Mouse (Mus musculus) inflammation-experienced regulatory T-cells, adult 6 months (primary cell): ENCODE data around the gene Gm21732. TPM values are rescaled to one million over a fixed set of nuclear protein-coding genes. Genes with fewer than 3 reads are reported as not detected.
"Not testable (repeated sequence)": the region's sequence is repeated elsewhere in the genome, so short reads cannot be mapped to it uniquely, and the experiment has no call there.

Experiments used
- ATAC-seq: one replicate; pipeline ENCODE4 v1.8.0; 2017
- polyA plus RNA-seq, 3 experiments: library from polyadenylated mRNA; unstranded; fragments of 100-300 nt; shearing (Covaris generic); gene quantifications; one replicate each; pipeline ENCODE4 v1.2.1; 2017

The Gm21732 gene
- polyA plus RNA-seq: not detected

DNA sequence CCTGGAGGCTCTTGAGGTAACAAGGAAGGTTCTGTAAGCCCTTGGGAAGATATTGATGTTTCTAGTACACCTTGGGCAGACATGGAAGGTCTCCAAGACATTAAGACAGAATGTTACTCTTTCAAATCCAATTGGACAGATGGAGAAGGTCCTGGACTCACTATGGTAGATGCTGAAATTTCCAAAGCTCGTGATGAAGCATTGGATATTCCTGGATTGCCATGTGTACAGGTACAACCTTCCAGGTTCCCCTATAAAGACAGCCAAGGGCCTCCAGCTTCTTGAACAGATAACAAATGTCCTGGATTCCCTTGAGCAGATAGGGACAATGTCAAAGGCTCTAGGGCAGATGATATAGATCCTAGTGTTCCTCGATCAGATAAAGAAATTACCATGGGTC is at the start of gene Gm21732:
Gm21732 (minus strand) TSS at position 101 of the 400 bp plus-strand sequence.
- ATAC-seq: not testable (repeated sequence)

Other genes with a start within 250 kb of the Gm21732 start
- not detected for gene Gm20897, start 73.5 kb downstream of the Gm21732 start, polyA plus RNA-seq